Mouse (Mus musculus) midbrain, embryonic 10.5 days (tissue): ENCODE results near the gene Ip6k3. TPM values are rescaled to one million over a fixed set of nuclear protein-coding genes. Genes with fewer than 3 reads are reported as not detected.

Experiments
- DNase-seq: peaks from one replicate; pipeline ENCODE4 v3.0.0-alpha.2; 2017; ENCODE audit warnings: low spot score
- H3K27ac ChIP-seq: fragments of 300-500 bp; sonication (generic); replicated peaks from 2 replicates; pipeline ENCODE4 v1.5.1; 2016; ENCODE audit warnings: mild to moderate bottlenecking
- H3K27me3 ChIP-seq: fragments of 300-500 bp; sonication (generic); 2 replicates; pipeline ENCODE4 v1.6.1; 2016; ENCODE audit warnings: low read depth, mild to moderate bottlenecking; ENCODE audit not compliant: poor library complexity, severe bottlenecking
- H3K36me3 ChIP-seq: fragments of 300-500 bp; sonication (generic); 2 replicates; pipeline ENCODE4 v1.6.1; 2016; ENCODE audit warnings: mild to moderate bottlenecking, moderate library complexity
- H3K4me1 ChIP-seq: fragments of 300-500 bp; sonication (generic); 2 replicates; pipeline ENCODE4 v1.6.1; 2016
- H3K4me3 ChIP-seq: fragments of 300-500 bp; sonication (generic); 2 replicates; pipeline ENCODE4 v1.5.1; 2016; ENCODE audit warnings: mild to moderate bottlenecking, moderate library complexity
- H3K9me3 ChIP-seq: fragments of 300-500 bp; sonication (generic); replicated peaks from 2 replicates; pipeline ENCODE4 v1.6.1; 2016; ENCODE audit warnings: mild to moderate bottlenecking
- WGBS: fragments of 180-500 bp; shearing (Covaris S2); methylation state at CpG from one replicate; pipeline ENCODE4 v1.1.7; 2016; 5-methylcytosine and 5-hydroxymethylcytosine counted together
- polyA plus RNA-seq: library from polyadenylated mRNA; unstranded; fragments of >200 nt; fragmentation: Nextera tagmentation; extraction: Ambion mirVana; gene quantifications from 2 replicates; pipeline ENCODE4 v1.2.1, GENCODE M21; 2016

The Ip6k3 gene
- polyA plus RNA-seq, 1 experiment from 2014 or later = not detected

GRCm38 (mm10) chr17:27125669-27126202 is 41.9 kb downstream of the Ip6k3 start:
- WGBS = 84% methylated on average over 11 of the region's 11 CpGs
- Histone ChIP-seq H3K4me1 (peaks cover 53% of the 10 kb centered on the region), H3K36me3 (peaks cover 60% of the 10 kb centered on the region), H3K27me3 (peaks cover 16% of the 10 kb centered on the region), H3K4me3 (no peak overlapping the region), H3K9me3 (no peaks in the 10 kb centered on the region), H3K27ac (no peak overlapping the region)
- no peak for DNase-seq

- no peaks in the 10 kb centered on the region for H3K9me3 ChIP-seq
- H3K27ac ChIP-seq = no peak overlapping the region
- peaks cover 53% of the 10 kb centered on the region for H3K4me1 ChIP-seq
- peaks cover 59% of the 10 kb centered on the region for H3K36me3 ChIP-seq
- DNase-seq = peak; percentile 76
- 32% methylated on average over 12 of the region's 12 CpGs for WGBS
- H3K27me3 ChIP-seq = peaks cover 16% of the 10 kb centered on the region
- H3K4me3 ChIP-seq = no peak overlapping the region
Observed at GRCm38 (mm10) chr17:27125185-27125584, 42.4 kb downstream of the Ip6k3 start.

DNA sequence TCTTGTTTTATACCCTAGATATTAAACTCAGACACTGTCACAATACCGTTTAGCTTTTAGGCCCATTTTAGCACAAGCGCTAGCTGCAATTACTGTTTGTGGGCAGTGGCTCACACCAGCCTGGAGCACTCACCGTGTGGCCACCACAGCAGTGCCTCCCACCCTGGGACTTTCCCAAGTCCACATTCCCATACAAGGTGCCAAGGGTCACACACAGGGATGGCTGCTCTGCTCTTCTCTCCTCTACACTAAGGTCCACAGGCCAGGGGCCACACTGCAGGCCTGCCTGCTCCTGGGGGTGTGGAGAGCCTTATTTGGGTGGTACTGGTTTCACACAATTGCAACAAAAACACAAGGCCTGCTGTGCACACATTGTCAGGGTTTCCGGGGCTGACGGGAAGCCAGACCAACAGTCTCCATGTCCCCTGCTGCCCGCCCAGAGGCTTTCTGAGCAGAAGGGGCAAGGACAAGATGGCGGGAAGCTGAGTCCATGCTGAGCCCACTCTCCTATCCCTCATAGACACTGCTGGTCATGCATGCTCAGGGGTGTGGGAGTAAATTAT is 43.7 kb downstream of the Ip6k3 start:
- Histone ChIP-seq H3K27me3 (peaks cover 19% of the 10 kb centered on the region), H3K36me3 (peaks cover 52% of the 10 kb centered on the region), H3K4me3 (no peak overlapping the region), H3K4me1 (peaks cover 51% of the 10 kb centered on the region), H3K27ac (0 out of 2 replicates have a peak overlapping the region, but pooled peaks have one; percentile 38), H3K9me3 (no peaks in the 10 kb centered on the region)
- no peak for DNase-seq
- WGBS = 86% methylated on average over 7 of the region's 7 CpGs

DNA sequence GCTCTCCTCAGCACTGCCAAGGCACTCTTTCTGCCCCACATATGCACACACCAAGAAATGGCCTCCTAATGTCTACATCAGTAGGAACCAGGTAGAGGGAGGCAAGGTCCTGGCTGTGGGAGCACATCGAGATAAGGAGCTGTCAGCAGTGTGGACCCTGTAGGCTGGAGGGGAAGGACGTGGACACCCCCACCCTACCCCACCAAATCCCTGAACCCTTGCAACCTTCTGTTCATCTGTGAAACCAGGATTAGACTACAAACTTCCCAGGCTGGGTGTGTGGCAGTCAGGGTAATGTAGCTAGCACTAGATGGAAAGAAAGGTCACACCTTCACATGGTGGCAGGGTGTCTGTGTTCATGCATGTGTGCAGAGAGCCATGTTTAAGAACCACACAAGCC is 44.5 kb downstream of the Ip6k3 start:
- WGBS = 93% methylated on average over 2 of the region's 2 CpGs
- peaks cover 51% of the 10 kb centered on the region for H3K36me3 ChIP-seq

DNA sequence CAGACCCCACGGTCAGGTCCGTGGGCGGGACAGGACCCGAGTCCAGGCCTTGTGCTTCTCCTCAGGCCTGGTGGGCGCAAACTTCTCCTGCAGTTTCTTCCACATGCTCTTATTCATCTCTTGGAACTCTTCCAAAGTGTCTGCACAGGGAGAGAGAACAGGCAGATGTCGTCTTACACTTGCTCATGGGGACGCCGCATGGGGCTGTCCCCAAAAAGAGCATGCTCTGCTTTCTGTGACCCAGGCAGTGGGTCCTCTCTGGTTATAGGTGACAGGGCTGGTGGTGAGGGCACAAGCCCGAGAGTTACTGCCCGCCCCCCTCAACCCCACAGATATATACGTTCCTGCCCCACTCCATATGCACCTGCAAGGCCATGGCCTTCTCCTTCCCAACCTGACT is 44.9 kb downstream of the Ip6k3 start:
- H3K27ac ChIP-seq = no peak overlapping the region
- H3K4me3 ChIP-seq = no peak overlapping the region
- H3K36me3 ChIP-seq = peaks cover 51% of the 10 kb centered on the region
- DNase-seq = no peak
- H3K4me1 ChIP-seq = peaks cover 54% of the 10 kb centered on the region
- H3K27me3 ChIP-seq = peaks cover 19% of the 10 kb centered on the region
- H3K9me3 ChIP-seq = peaks cover 2% of the 10 kb centered on the region
- WGBS = 89% methylated on average over 11 of the region's 11 CpGs

More for the DNA sequence above, 44.5 kb downstream of the Ip6k3 start:
- Histone ChIP-seq H3K4me1 (peaks cover 54% of the 10 kb centered on the region), H3K27me3 (peaks cover 19% of the 10 kb centered on the region), H3K9me3 (no peaks in the 10 kb centered on the region), H3K27ac (no peak overlapping the region), H3K4me3 (no peak overlapping the region)
- DNase-seq = no peak

DNA sequence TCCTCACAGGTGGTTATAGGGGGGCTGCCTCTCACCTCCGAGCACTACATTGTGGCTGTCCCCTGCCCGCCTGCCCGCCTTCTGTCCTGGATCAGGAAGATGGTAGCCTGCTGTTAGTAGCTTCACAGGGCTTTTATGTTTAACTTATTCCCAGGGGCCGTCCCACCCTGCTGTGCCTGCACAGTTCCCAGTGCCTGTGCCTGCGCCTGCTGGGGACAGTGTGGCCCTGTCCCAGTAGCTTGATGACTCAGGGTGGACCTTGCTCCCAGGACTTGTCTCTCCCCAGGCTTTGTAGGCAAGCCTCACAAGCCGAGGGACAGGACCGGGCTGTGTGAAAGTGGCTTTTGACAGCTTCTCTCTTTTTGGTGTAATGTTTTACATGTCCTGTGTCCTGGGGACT is 45.8 kb downstream of the Ip6k3 start:
- 66% methylated on average over 7 of the region's 7 CpGs for WGBS
- no peak for DNase-seq
- Histone ChIP-seq H3K9me3 (peaks cover 10% of the 10 kb centered on the region), H3K36me3 (peaks cover 51% of the 10 kb centered on the region), H3K27me3 (peaks cover 19% of the 10 kb centered on the region), H3K4me1 (peaks cover 46% of the 10 kb centered on the region), H3K27ac (no peak overlapping the region), H3K4me3 (no peak overlapping the region)

DNA sequence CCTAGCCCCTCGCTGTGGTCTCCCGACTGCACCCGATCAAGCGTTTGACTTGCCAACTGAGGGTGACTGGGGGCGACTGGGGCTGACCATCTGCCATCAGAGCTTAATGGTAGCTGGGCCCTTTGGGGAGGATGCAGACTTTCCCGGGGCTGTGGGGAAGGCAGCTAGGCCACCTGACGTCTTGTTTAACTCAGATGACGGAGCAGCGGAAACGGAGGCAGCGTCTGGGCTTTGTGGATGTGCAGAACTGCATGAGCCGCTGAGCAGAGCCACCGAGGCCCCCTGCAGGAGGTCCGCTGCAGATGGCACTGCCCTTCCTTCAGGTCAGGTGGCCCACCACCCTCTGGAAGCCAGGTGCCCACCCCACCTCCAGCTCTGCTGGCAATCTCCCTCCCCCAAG is 46.3 kb downstream of the Ip6k3 start:
- Histone ChIP-seq H3K4me1 (peaks cover 44% of the 10 kb centered on the region), H3K27ac (peak overlapping the region; percentile 10; the same call in 1 of the 2 replicates), H3K9me3 (peaks cover 13% of the 10 kb centered on the region), H3K4me3 (no peak overlapping the region), H3K27me3 (peaks cover 19% of the 10 kb centered on the region), H3K36me3 (peaks cover 51% of the 10 kb centered on the region)
- 42% methylated on average over 14 of the region's 14 CpGs for WGBS
- DNase-seq = no peak

DNA sequence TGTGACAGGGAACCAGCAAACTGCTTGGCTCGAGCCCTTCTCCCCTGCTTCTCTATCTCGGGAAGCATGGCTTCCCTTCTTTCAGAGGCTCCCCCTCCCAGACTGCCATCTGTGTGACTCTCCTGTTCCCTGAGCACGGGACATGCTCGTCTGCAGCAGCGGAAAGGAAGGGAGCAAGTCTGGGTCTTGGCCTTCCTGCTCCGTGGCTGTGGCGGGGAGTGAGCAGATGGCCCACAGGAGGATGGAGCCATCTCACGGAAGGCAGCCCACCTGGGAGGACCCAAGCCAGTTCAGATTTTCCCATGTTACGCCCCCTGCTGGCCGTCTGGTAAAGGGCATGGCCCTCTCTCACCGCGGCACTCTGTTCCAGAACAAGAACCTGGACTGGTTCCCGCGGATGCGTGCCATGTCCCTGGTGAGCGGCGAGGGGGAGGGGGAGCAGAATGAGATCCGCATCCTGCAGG is 47.0 kb downstream of the Ip6k3 start:
- H3K4me1 ChIP-seq = peaks cover 38% of the 10 kb centered on the region
- peak; percentile 77 for DNase-seq
- H3K4me3 ChIP-seq = peak overlapping the region; percentile 30; the same call in 1 of the 2 replicates
- peaks cover 13% of the 10 kb centered on the region for H3K9me3 ChIP-seq
- H3K27ac ChIP-seq = peak overlapping the region; percentile 49
- peaks cover 45% of the 10 kb centered on the region for H3K36me3 ChIP-seq
- WGBS = 3% methylated on average over 18 of the region's 18 CpGs
- H3K27me3 ChIP-seq = peaks cover 19% of the 10 kb centered on the region

DNA sequence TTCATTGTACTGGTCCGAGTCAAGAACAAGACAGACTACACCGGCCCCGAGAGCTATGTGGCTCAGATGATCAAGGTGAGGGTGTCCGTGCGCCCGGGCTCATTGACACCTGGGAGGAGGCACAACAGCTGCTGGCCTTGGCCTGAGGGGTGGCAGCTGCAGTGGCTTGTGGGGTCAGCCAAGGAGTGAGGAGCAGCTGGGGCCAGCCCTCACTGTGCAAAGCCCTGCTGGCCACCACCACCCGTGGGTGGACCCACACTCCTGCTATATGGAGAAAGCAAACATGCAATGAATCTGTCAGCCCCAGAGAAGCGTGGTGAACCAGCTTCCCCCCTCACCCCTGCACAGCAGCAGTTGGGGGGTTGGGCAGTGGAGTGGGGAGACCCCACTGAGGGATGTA is 47.6 kb downstream of the Ip6k3 start:
- no peak for DNase-seq
- H3K9me3 ChIP-seq = peaks cover 13% of the 10 kb centered on the region
- H3K4me3 ChIP-seq = no peak overlapping the region
- H3K36me3 ChIP-seq = peaks cover 40% of the 10 kb centered on the region
- H3K4me1 ChIP-seq = peaks cover 38% of the 10 kb centered on the region
- H3K27ac ChIP-seq = 0 out of 2 replicates have a peak overlapping the region, but pooled peaks have one; percentile 49
- peaks cover 19% of the 10 kb centered on the region for H3K27me3 ChIP-seq
- 65% methylated on average over 8 of the region's 8 CpGs for WGBS

DNA sequence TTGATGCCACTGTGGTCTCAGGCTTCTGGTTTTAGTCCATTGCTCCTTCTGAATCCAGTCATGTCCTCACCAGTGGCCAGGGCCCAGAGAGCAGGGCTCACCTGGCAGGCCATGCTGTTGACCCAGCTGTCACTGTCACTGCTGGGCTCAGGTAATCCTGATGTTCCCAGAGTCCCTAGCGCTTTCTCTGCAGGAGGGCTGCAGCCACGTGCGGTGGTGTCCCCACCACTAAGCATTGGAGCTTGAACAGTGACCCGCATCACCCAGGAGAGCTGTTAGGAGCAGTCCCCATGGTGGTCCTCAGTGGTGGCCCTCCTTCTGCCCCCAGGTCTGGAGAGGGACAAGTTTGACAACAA is 48.1 kb downstream of the Ip6k3 start:
- 66% methylated on average over 4 of the region's 4 CpGs for WGBS
- peaks cover 38% of the 10 kb centered on the region for H3K4me1 ChIP-seq
- no peak for DNase-seq

DNA sequence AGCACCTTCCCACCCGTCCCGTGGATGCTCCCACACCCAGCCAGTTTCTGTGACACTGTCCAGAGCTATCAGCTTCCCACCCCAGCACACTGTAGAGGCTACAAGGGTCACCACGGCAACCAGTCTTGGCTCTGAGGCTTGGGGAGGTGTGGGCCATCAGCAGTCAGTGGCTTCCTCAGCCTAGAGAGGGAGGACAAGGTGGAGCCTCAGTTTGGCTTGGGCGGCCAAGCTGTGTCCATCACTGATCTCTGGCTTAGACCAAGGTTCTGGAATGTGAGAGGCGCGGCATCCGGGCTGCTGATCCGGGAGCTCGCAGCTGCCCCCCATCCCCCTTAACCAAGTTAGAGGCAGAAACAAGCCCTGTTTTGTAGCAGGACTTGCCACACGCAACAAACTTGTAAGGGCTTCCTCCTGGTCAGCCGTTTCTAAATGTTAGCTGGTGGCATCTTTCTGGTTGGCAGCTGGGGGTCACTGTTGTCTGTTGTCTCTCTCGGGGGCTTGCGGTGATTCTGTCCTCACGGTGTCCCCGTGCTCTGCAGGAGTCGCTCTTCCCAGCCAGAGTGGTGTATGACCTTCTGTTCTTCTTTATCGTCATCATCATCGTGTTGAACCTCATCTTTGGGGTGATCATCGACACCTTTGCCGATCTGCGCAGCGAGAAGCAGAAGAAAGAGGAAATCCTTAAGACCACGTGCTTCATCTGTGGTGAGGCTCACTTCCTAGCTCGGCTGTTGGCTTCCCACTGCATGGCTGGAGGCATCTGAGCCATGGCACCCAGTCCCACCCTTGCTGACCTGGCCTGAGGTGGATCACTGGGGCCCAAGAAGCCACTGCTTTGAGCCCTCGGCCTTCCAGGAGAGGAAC is 48.7 kb downstream of the Ip6k3 start:
- Histone ChIP-seq H3K4me3 (no peak overlapping the region), H3K36me3 (peaks cover 29% of the 10 kb centered on the region), H3K27ac (no peak overlapping the region), H3K27me3 (peaks cover 19% of the 10 kb centered on the region), H3K9me3 (peaks cover 13% of the 10 kb centered on the region), H3K4me1 (peaks cover 36% of the 10 kb centered on the region)
- 85% methylated on average over 25 of the region's 25 CpGs for WGBS
- no peak for DNase-seq

More for the DNA sequence above, 48.1 kb downstream of the Ip6k3 start:
- H3K36me3 ChIP-seq = peaks cover 35% of the 10 kb centered on the region
- H3K9me3 ChIP-seq = peaks cover 13% of the 10 kb centered on the region
- no peak overlapping the region for H3K27ac ChIP-seq
- H3K27me3 ChIP-seq = peaks cover 19% of the 10 kb centered on the region
- no peak overlapping the region for H3K4me3 ChIP-seq

- Histone ChIP-seq H3K4me1 (peaks cover 8% of the 10 kb centered on the region), H3K27ac (no peak overlapping the region), H3K27me3 (no peaks in the 10 kb centered on the region), H3K4me3 (no peak overlapping the region), H3K9me3 (no peaks in the 10 kb centered on the region), H3K36me3 (no peaks in the 10 kb centered on the region)
- WGBS = 94% methylated on average over 7 of the region's 7 CpGs
- no peak for DNase-seq
Observed at GRCm38 (mm10) chr17:27110072-27110471, 57.5 kb downstream of the Ip6k3 start.

DNA sequence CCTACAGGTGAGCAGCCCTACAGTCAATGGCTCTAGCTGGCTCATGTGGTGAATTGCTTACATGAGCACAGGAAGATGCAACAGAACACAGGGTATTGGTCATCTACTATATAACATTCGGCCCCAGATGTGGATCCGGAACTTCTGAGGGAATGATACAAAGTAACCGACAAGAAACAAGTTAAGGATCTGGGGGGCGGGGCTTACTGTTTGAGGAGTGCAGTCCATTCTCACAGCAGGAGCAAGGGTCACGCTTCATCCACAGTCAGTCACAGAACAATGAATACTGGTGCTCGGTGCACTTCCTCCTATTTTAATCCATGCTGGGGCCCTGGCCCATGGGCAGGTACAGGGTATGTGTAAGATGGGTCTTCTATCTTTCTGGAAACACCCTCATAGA is 59.7 kb downstream of the Ip6k3 start:
- no peak overlapping the region for H3K4me3 ChIP-seq
- no peak overlapping the region for H3K27ac ChIP-seq
- H3K27me3 ChIP-seq = no peaks in the 10 kb centered on the region
- DNase-seq = no peak
- no peaks in the 10 kb centered on the region for H3K9me3 ChIP-seq
- no peaks in the 10 kb centered on the region for H3K36me3 ChIP-seq
- 86% methylated on average over 6 of the region's 6 CpGs for WGBS
- H3K4me1 ChIP-seq = peaks cover 27% of the 10 kb centered on the region
